Mouse (Mus musculus): Measurements from ENCODE around the gene Olfr1123.
"Not testable (repeated sequence)": the region's sequence is repeated elsewhere in the genome, so short reads cannot be mapped to it uniquely, and the experiment has no call there.

Gene Olfr1123

GRCm38 (mm10) chr2:87416335-87416734, at the start of gene Olfr1123:
Gene Olfr1123 (plus strand): TSS chr2:87416635.
- no peak for DNase-seq

DNA sequence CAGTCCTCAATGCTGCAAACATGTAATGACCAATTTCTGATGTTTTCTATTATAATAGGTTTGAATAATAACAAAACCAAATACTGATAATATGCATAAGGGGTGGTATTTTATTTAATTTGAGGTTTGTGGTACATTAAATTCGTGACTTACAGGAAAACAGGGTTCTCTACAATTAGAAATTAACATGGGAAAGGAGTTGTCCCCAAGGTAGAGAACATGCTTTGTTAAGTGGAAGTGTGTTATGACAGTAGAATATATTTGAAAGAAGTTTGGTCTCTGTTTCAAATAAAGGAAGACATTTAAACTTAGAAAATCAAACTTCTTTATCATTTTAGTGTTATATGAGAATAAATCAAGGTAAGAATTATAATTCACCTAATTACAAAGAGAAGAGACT, 46.8 kb upstream of the Olfr1123 start, which contains the start of gene Olfr1121:
Gene Olfr1121, plus strand, starts transcription at position 301 of the 400 bp plus-strand sequence.
- no peak for DNase-seq

- DNase-seq, result no peak
Measured at GRCm38 (mm10) chr2:87371726-87372125, 44.7 kb upstream of the Olfr1123 start.

DNA sequence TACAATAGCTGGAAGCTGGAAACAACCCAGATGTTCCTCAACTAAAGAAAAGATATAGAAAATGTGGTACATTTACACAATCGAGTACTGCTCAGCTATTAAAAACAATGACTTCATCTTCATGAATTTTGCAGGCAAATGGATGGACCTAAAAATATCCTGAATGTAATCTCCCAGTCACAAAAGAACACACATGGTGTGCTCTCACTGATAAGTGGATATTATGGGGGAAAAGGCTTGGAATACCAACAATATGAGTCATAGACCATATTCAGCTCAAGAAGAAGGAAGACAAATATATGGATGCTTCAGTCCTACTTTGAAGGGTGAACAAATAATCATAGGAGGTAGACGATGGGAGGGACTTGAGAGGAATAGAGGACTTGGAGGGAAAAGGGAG, 32.5 kb upstream of the Olfr1123 start:
- DNase-seq, result no peak

GRCm38 (mm10) chr2:87385549-87385948, 30.9 kb upstream of the Olfr1123 start, which contains the start of gene Olfr1122:
Gene Olfr1122 (plus strand): TSS chr2:87385849.
- DNase-seq, result no peak

DNA sequence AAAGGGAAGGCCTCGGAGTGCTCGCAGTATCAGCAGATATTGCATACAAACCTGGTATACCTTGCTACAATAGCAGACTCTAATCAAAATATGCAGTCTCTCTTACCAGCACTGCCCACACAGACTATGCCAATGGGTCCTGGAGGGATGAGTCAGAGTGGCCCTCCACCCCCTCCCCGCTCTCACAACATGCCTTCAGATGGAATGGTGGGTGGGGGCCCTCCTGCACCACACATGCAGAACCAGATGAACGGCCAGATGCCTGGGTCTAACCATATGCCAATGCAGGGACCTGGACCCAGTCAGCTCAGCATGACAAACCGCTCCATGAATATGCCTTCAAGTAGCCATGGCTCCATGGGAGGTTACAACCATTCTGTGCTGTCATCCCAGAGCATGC, 22.8 kb upstream of the Olfr1123 start:
- DNase-seq, result peak; percentile 5

- not testable (repeated sequence) for DNase-seq
Measured at GRCm38 (mm10) chr2:87394686-87395085, 21.7 kb upstream of the Olfr1123 start.

DNA sequence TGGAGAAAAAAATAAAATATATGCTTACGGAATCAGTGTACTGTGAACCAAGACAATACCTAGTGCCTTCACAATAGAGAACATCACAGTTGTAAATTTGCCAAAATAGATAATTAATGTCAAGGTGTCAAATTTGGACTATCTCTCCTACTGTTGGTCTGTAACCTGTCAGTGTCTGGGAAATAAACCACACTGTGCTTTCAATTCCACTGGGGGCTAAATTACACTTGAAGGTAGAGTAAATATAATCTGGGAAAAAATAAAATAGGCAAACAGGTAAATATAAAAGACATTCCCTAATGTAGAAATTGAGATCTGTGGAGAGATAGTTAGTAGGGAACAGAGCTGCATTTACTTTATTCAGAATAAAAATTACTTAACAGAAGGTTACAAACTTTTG, 13.5 kb downstream of the Olfr1123 start, which contains the start of gene Olfr1124:
Gene Olfr1124, plus strand, starts transcription at position 301 of the 400 bp plus-strand sequence.
- no peak for DNase-seq

- no peak for DNase-seq
Measured at GRCm38 (mm10) chr2:87437731-87438130, 21.3 kb downstream of the Olfr1123 start.

DNA sequence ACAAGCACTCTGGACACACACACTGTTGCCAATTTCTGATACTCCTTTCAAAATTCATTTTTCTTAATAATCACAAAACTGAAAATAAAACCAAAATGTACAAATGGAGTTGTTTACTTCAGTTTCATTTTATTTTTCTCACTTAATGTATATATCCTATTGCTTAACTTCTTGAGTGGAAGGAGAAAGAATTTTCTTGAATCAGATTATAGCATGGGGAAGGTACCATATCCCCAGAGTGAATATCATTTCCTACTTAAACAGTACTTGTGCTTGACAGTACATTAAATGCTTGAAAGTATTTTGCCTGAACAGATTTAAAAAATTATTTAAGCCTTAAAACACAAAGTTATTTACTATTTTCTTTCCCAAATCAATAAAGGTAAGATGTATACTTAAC, 37.2 kb downstream of the Olfr1123 start, which contains the start of gene Olfr1126:
Gene Olfr1126, plus strand, starts transcription at position 301 of the 400 bp plus-strand sequence.
- DNase-seq, result no peak

DNA sequence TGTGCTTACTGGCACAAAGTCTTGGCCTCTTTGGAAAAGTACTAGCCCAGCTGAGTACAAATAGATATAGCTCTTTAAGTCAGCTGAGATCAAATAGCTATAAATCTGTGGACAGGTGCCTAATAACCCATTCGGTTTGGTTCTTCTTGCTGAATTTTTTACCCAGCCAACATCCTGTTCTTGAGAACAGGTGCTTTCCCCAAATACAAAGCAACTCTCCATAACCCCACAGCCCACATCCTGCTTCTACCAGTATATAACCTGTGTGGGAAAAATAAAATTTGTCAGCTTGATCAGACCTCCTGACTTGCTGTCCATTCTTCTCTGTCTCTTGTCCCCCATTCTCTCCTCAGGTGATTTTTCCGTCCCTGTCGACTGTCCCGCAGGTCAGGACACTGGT, 45.3 kb downstream of the Olfr1123 start:
- DNase-seq, result no peak

Measured in right cerebral cortex, postnatal 25 days (tissue).